In genomic region chr7:133775179-133775578, GRCm38 (mm10) we compare ENCODE assay signal across 11 mouse cellular contexts. TPM values are rescaled to one million over a fixed set of nuclear protein-coding genes. Genes with fewer than 3 reads are reported as not detected.
A peak's percentile ranks its signal among the peaks of the same experiment; 100 is the strongest.
DNase-seq lines count a peak whose midpoint lies in the region; ATAC-seq lines count a peak whose summit lies in the region.
"Had no signal": no experiment of that assay in that cellular context is flagged by ENCODE, and none has a peak within 500 bp of the region (broad histone marks: within the 10 kb centered on the region; RNA-seq: fewer than 3 reads in every experiment).

No protein-coding gene starts in this region.

- no peak for ATAC-seq in kidney, embryonic 16.5 days (ENCODE audit: low FRiP score, low TSS enrichment)
- ATAC-seq in forebrain, embryonic 12.5 days (ENCODE audit: low FRiP score), result no peak
- ATAC-seq in midbrain, embryonic 14.5 days (ENCODE audit: low FRiP score, low TSS enrichment), result no peak

- no peaks in the 10 kb centered on the region for H3K9me3 ChIP-seq in kidney, embryonic 16.5 days (ENCODE audit: low read length)
- H3K9me3 ChIP-seq in forebrain, embryonic 12.5 days, result no peaks in the 10 kb centered on the region
- H3K9me3 ChIP-seq in midbrain, embryonic 14.5 days (ENCODE audit: control insufficient read depth, low read length), result no peaks in the 10 kb centered on the region

- 59% methylated on average over 5 of the region's 5 CpGs for WGBS in kidney, embryonic 16.5 days
- 73% methylated on average over 5 of the region's 5 CpGs for WGBS in forebrain, embryonic 12.5 days
- 65% methylated on average over 5 of the region's 5 CpGs for WGBS in midbrain, embryonic 14.5 days

- DNase-seq in kidney, adult 11 months, result no peak
- DNase-seq in adrenal gland, postnatal 14 days, result peak; percentile 49
- DNase-seq in midbrain, embryonic 14.5 days, result no peak
- no peak for DNase-seq in frontal cortex, postnatal 36 days (ENCODE audit: low spot score in 2 of 2)
- no peak for DNase-seq in cerebellum, adult 18-20 months
- DNase-seq in cerebellum, postnatal 14 days, result no peak
- DNase-seq: cerebellum, postnatal 10 days; kidney, adult 18-20 months; left cerebral cortex, postnatal 4 days had no signal

- no peak overlapping the region for H3K9ac ChIP-seq in kidney, embryonic 16.5 days (replicated peaks; ENCODE audit: low read length)
- no peak overlapping the region for H3K9ac ChIP-seq in forebrain, embryonic 12.5 days
- peak overlapping the region; percentile 77; the same call in 1 of the 2 replicates for H3K9ac ChIP-seq in midbrain, embryonic 14.5 days (replicated peaks; ENCODE audit: low read length)

- no peaks in the 10 kb centered on the region for H3K36me3 ChIP-seq in kidney, embryonic 16.5 days (ENCODE audit: insufficient read depth, low read length)
- no peaks in the 10 kb centered on the region for H3K36me3 ChIP-seq in forebrain, embryonic 12.5 days (replicated peaks)
- H3K36me3 ChIP-seq in midbrain, embryonic 14.5 days (ENCODE audit: control insufficient read depth, insufficient read depth, low read length), result no peaks in the 10 kb centered on the region

- H3K27me3 ChIP-seq in kidney, embryonic 16.5 days (ENCODE audit: insufficient read depth, low read length), result peaks cover 12% of the 10 kb centered on the region
- no peaks in the 10 kb centered on the region for H3K27me3 ChIP-seq in forebrain, embryonic 12.5 days
- no peaks in the 10 kb centered on the region for H3K27me3 ChIP-seq in midbrain, embryonic 14.5 days (ENCODE audit: control insufficient read depth, insufficient read depth, low read length)

- H3K4me1 ChIP-seq in kidney, embryonic 16.5 days (ENCODE audit: insufficient read depth, low read length), result peaks cover 10% of the 10 kb centered on the region
- H3K4me1 ChIP-seq in forebrain, embryonic 12.5 days, result peaks cover 15% of the 10 kb centered on the region
- peaks cover 13% of the 10 kb centered on the region for H3K4me1 ChIP-seq in midbrain, embryonic 14.5 days (ENCODE audit: control insufficient read depth, insufficient read depth, low read length)

- H3K4me3 ChIP-seq in kidney, embryonic 16.5 days (ENCODE audit: low read length), result no peak overlapping the region
- no peak overlapping the region for H3K4me3 ChIP-seq in forebrain, embryonic 12.5 days (replicated peaks)
- H3K4me3 ChIP-seq in midbrain, embryonic 14.5 days (replicated peaks; ENCODE audit: low read depth, low read length), result peak overlapping the region; percentile 79

- H3K4me2 ChIP-seq in kidney, embryonic 16.5 days (replicated peaks; ENCODE audit: low read depth, low read length), result peak overlapping the region; percentile 86; the same call in 1 of the 2 replicates
- peak overlapping the region; percentile 85 for H3K4me2 ChIP-seq in forebrain, embryonic 12.5 days
- peak overlapping the region; percentile 85 for H3K4me2 ChIP-seq in midbrain, embryonic 14.5 days (ENCODE audit: low read length)

- no peak overlapping the region for H3K27ac ChIP-seq in kidney, embryonic 16.5 days (ENCODE audit: low read length)
- no peak overlapping the region for H3K27ac ChIP-seq in forebrain, embryonic 12.5 days
- no peak overlapping the region for H3K27ac ChIP-seq in midbrain, embryonic 14.5 days (replicated peaks; ENCODE audit: low read depth, low read length)

RNA-seq across cellular contexts. Expression of gene Fank1, which starts 1.5 kb away (rescaled TPM):
- 0.36 and 0.50 TPM in 2 replicates for polyA plus RNA-seq in kidney, embryonic 16.5 days (2015; fragmentation: Nextera tagmentation; extraction: Ambion mirVana)
- 0.33 and 0.90 TPM in 2 replicates for total RNA-seq in adrenal gland, postnatal 14 days (2021)
- polyA plus RNA-seq in forebrain, embryonic 12.5 days (2016; fragmentation: Nextera tagmentation; extraction: Ambion mirVana), result 1.5 TPM in 2 replicates
- polyA plus RNA-seq in midbrain, embryonic 14.5 days (2014; fragmentation: Nextera tagmentation; extraction: Ambion mirVana), result 3.8 and 3.9 TPM in 2 replicates

RNA-seq across cellular contexts. Expression of gene Dhx32, which starts 7.3 kb away (rescaled TPM):
- polyA plus RNA-seq in kidney, embryonic 16.5 days (2015; fragmentation: Nextera tagmentation; extraction: Ambion mirVana), result 24.2 and 24.3 TPM in 2 replicates
- total RNA-seq in adrenal gland, postnatal 14 days (2021), result 41.6 and 44.6 TPM in 2 replicates
- polyA plus RNA-seq in forebrain, embryonic 12.5 days (2016; fragmentation: Nextera tagmentation; extraction: Ambion mirVana), result 55.7 and 60.5 TPM in 2 replicates
- 34.2 and 46.4 TPM in 2 replicates for polyA plus RNA-seq in midbrain, embryonic 14.5 days (2014; fragmentation: Nextera tagmentation; extraction: Ambion mirVana)
